Mouse (Mus musculus): ENCODE measurements around the gene Rpl13a. TPM values are rescaled to one million over a fixed set of nuclear protein-coding genes. Genes with fewer than 3 reads are reported as not detected.

Rpl13a gene
- polyA plus RNA-seq, 1 experiment from 2014 or later: 668 TPM

GRCm38 (mm10) chr7:45134544-45135026 is 6.0 kb upstream of the Rpl13a start:
- H3K9me3 ChIP-seq (ENCODE audit: control insufficient read depth, low read length): no peaks in the 10 kb centered on the region
- H3K4me3 ChIP-seq (ENCODE audit: low read depth, low read length): no peak overlapping the region
- no peaks in the 10 kb centered on the region for H3K36me3 ChIP-seq (ENCODE audit: control insufficient read depth, insufficient read depth, low read length)
- H3K27ac ChIP-seq (ENCODE audit: low read depth, low read length): no peak overlapping the region
- H3K9ac ChIP-seq (replicated peaks; ENCODE audit: low read depth, low read length): no peak overlapping the region
- peaks cover 2% of the 10 kb centered on the region; the same call in 1 of the 2 replicates for H3K27me3 ChIP-seq (ENCODE audit: control insufficient read depth, insufficient read depth, low read length)
- WGBS: 16% methylated on average over 12 of the region's 12 CpGs
- H3K4me1 ChIP-seq (ENCODE audit: control insufficient read depth, insufficient read depth, low read length): no peaks in the 10 kb centered on the region
- no peak for ATAC-seq (ENCODE audit: low read depth)
- H3K4me2 ChIP-seq (ENCODE audit: low read depth, low read length): no peak overlapping the region

- no peak overlapping the region for H3K4me3 ChIP-seq (ENCODE audit: low read depth, low read length)
- WGBS: 80% methylated on average over 8 of the region's 8 CpGs
Measured at GRCm38 (mm10) chr7:45133446-45134159, 5.0 kb upstream of the Rpl13a start.

GRCm38 (mm10) chr7:45131850-45132249 is 3.3 kb upstream of the Rpl13a start:
- Histone ChIP-seq H3K9me3 (ENCODE audit: control insufficient read depth, low read length) (no peaks in the 10 kb centered on the region), H3K27me3 (ENCODE audit: control insufficient read depth, insufficient read depth, low read length) (no peaks in the 10 kb centered on the region; the same call in 1 of the 2 replicates), H3K27ac (ENCODE audit: low read depth, low read length) (no peak overlapping the region), H3K36me3 (ENCODE audit: control insufficient read depth, insufficient read depth, low read length) (peaks cover 6% of the 10 kb centered on the region), H3K4me2 (ENCODE audit: low read depth, low read length) (no peak overlapping the region), H3K9ac (replicated peaks; ENCODE audit: low read depth, low read length) (no peak overlapping the region), H3K4me3 (ENCODE audit: low read depth, low read length) (no peak overlapping the region), H3K4me1 (ENCODE audit: control insufficient read depth, insufficient read depth, low read length) (peaks cover 7% of the 10 kb centered on the region)
- no peak for ATAC-seq (ENCODE audit: low read depth)
- WGBS: 81% methylated on average over 11 of the region's 11 CpGs

More at GRCm38 (mm10) chr7:45133446-45134159, 5.0 kb upstream of the Rpl13a start:
- no peak overlapping the region for H3K9ac ChIP-seq (replicated peaks; ENCODE audit: low read depth, low read length)
- ATAC-seq (ENCODE audit: low read depth): no peak
- no peaks in the 10 kb centered on the region for H3K4me1 ChIP-seq (ENCODE audit: control insufficient read depth, insufficient read depth, low read length)
- no peak overlapping the region for H3K4me2 ChIP-seq (ENCODE audit: low read depth, low read length)
- H3K27ac ChIP-seq (ENCODE audit: low read depth, low read length): no peak overlapping the region
- H3K9me3 ChIP-seq (ENCODE audit: control insufficient read depth, low read length): no peaks in the 10 kb centered on the region
- peaks cover 2% of the 10 kb centered on the region; the same call in 1 of the 2 replicates for H3K27me3 ChIP-seq (ENCODE audit: control insufficient read depth, insufficient read depth, low read length)
- no peaks in the 10 kb centered on the region for H3K36me3 ChIP-seq (ENCODE audit: control insufficient read depth, insufficient read depth, low read length)

- Histone ChIP-seq H3K36me3 (ENCODE audit: control insufficient read depth, insufficient read depth, low read length) (peaks cover 25% of the 10 kb centered on the region), H3K4me2 (ENCODE audit: low read depth, low read length) (peak overlapping the region; percentile 50), H3K4me1 (ENCODE audit: control insufficient read depth, insufficient read depth, low read length) (peaks cover 15% of the 10 kb centered on the region), H3K9ac (replicated peaks; ENCODE audit: low read depth, low read length) (no peak overlapping the region), H3K27me3 (ENCODE audit: control insufficient read depth, insufficient read depth, low read length) (no peaks in the 10 kb centered on the region; the same call in 1 of the 2 replicates), H3K9me3 (ENCODE audit: control insufficient read depth, low read length) (no peaks in the 10 kb centered on the region), H3K27ac (ENCODE audit: low read depth, low read length) (peak overlapping the region; percentile 92; the same call in 1 of the 2 replicates), H3K4me3 (ENCODE audit: low read depth, low read length) (peak overlapping the region; percentile 35)
- no peak for ATAC-seq (ENCODE audit: low read depth)
- WGBS: 53% methylated on average over 15 of the region's 15 CpGs
Measured at GRCm38 (mm10) chr7:45129776-45130512, 1.4 kb upstream of the Rpl13a start.

GRCm38 (mm10) chr7:45129318-45129717 is 757 bp upstream of the Rpl13a start:
- ATAC-seq (ENCODE audit: low read depth): no peak
- H3K27me3 ChIP-seq (ENCODE audit: control insufficient read depth, insufficient read depth, low read length): no peaks in the 10 kb centered on the region; the same call in 1 of the 2 replicates
- H3K27ac ChIP-seq (ENCODE audit: low read depth, low read length): peak overlapping the region; percentile 92
- H3K4me3 ChIP-seq (ENCODE audit: low read depth, low read length): peak overlapping the region; percentile 35
- peak overlapping the region; percentile 51 for H3K9ac ChIP-seq (replicated peaks; ENCODE audit: low read depth, low read length)
- WGBS: under 1% methylated on average over 17 of the region's 17 CpGs
- H3K9me3 ChIP-seq (ENCODE audit: control insufficient read depth, low read length): no peaks in the 10 kb centered on the region
- peak overlapping the region; percentile 50 for H3K4me2 ChIP-seq (ENCODE audit: low read depth, low read length)
- H3K4me1 ChIP-seq (ENCODE audit: control insufficient read depth, insufficient read depth, low read length): peaks cover 18% of the 10 kb centered on the region
- peaks cover 25% of the 10 kb centered on the region for H3K36me3 ChIP-seq (ENCODE audit: control insufficient read depth, insufficient read depth, low read length)

- peak overlapping the region; percentile 77 for H3K4me2 ChIP-seq (ENCODE audit: low read depth, low read length)
- no peak for ATAC-seq (ENCODE audit: low read depth)
- peaks cover 24% of the 10 kb centered on the region for H3K4me1 ChIP-seq (ENCODE audit: control insufficient read depth, insufficient read depth, low read length)
- 1% methylated on average over 6 of the region's 6 CpGs for WGBS
- H3K9me3 ChIP-seq (ENCODE audit: control insufficient read depth, low read length): no peaks in the 10 kb centered on the region
- H3K36me3 ChIP-seq (ENCODE audit: control insufficient read depth, insufficient read depth, low read length): peaks cover 27% of the 10 kb centered on the region
- no peaks in the 10 kb centered on the region; the same call in 1 of the 2 replicates for H3K27me3 ChIP-seq (ENCODE audit: control insufficient read depth, insufficient read depth, low read length)
- peak overlapping the region; percentile 94 for H3K4me3 ChIP-seq (ENCODE audit: low read depth, low read length)
- H3K27ac ChIP-seq (ENCODE audit: low read depth, low read length): peak overlapping the region; percentile 86
- peak overlapping the region; percentile 97 for H3K9ac ChIP-seq (replicated peaks; ENCODE audit: low read depth, low read length)
Measured at GRCm38 (mm10) chr7:45127700-45128224, 799 bp downstream of the Rpl13a start.

GRCm38 (mm10) chr7:45126844-45127699 is 1.5 kb downstream of the Rpl13a start:
- Histone ChIP-seq H3K27me3 (ENCODE audit: control insufficient read depth, insufficient read depth, low read length) (no peaks in the 10 kb centered on the region; the same call in 1 of the 2 replicates), H3K4me3 (ENCODE audit: low read depth, low read length) (peak overlapping the region; percentile 94), H3K4me1 (ENCODE audit: control insufficient read depth, insufficient read depth, low read length) (peaks cover 24% of the 10 kb centered on the region), H3K4me2 (ENCODE audit: low read depth, low read length) (peak overlapping the region; percentile 77), H3K9me3 (ENCODE audit: control insufficient read depth, low read length) (no peaks in the 10 kb centered on the region), H3K9ac (replicated peaks; ENCODE audit: low read depth, low read length) (peak overlapping the region; percentile 97), H3K36me3 (ENCODE audit: control insufficient read depth, insufficient read depth, low read length) (peaks cover 33% of the 10 kb centered on the region), H3K27ac (ENCODE audit: low read depth, low read length) (peak overlapping the region; percentile 86; the same call in 1 of the 2 replicates)
- ATAC-seq (ENCODE audit: low read depth): no peak
- 52% methylated on average over 21 of the region's 21 CpGs for WGBS

GRCm38 (mm10) chr7:45126147-45126843 is 2.3 kb downstream of the Rpl13a start:
- H3K4me2 ChIP-seq (ENCODE audit: low read depth, low read length): 0 out of 2 replicates have a peak overlapping the region, but pooled peaks have one; percentile 77
- 0 out of 2 replicates have a peak overlapping the region, but pooled peaks have one; percentile 16 for H3K27ac ChIP-seq (ENCODE audit: low read depth, low read length)
- peaks cover 41% of the 10 kb centered on the region for H3K36me3 ChIP-seq (ENCODE audit: control insufficient read depth, insufficient read depth, low read length)
- WGBS: 80% methylated on average over 17 of the region's 17 CpGs
- no peak for ATAC-seq (ENCODE audit: low read depth)
- no peak overlapping the region for H3K4me3 ChIP-seq (ENCODE audit: low read depth, low read length)
- no peaks in the 10 kb centered on the region for H3K9me3 ChIP-seq (ENCODE audit: control insufficient read depth, low read length)
- H3K27me3 ChIP-seq (ENCODE audit: control insufficient read depth, insufficient read depth, low read length): no peaks in the 10 kb centered on the region; the same call in 1 of the 2 replicates
- H3K4me1 ChIP-seq (ENCODE audit: control insufficient read depth, insufficient read depth, low read length): peaks cover 27% of the 10 kb centered on the region
- H3K9ac ChIP-seq (replicated peaks; ENCODE audit: low read depth, low read length): peak overlapping the region; percentile 16; the same call in 1 of the 2 replicates
